Mouse (Mus musculus): ENCODE measurements around the gene Gm10184.
"Not testable (repeated sequence)": the region's sequence is repeated elsewhere in the genome, so short reads cannot be mapped to it uniquely, and the experiment has no call there.

Gm10184 gene

GRCm38 (mm10) chr17:89910349-89910748 is at the start of gene Gm10184:
Gm10184 (minus strand) TSS chr17:89910449.
- no peak for DNase-seq

- DNase-seq, result no peak
These were observed 23.7 kb upstream of the Gm10184 start for GRCm38 (mm10) chr17:89933950-89934349.

GRCm38 (mm10) chr17:89907686-89908085 is 2.6 kb downstream of the Gm10184 start:
- DNase-seq, result no peak

DNA sequence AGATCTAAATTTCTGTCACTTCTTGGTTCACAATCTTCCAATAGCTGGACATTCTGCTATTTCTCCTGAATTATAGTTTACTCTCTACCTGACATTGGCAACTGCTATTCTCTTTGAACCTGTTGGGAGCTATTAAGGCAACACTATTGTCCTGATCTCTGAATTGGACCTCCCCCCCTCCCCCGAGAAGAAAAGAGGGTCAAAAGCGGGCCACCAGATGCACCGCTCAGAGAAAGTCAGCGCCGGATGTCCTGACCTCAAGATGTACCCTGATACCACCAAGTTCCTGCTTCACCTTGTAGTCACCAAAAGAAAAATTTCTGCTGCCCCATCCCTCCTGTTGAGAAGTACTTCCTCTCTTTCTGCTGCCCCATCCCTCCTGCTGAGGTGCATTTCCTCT is 5.5 kb downstream of the Gm10184 start:
- DNase-seq, result not testable (repeated sequence)

GRCm38 (mm10) chr17:89902767-89903166 is 7.5 kb downstream of the Gm10184 start:
- no peak for DNase-seq

DNA sequence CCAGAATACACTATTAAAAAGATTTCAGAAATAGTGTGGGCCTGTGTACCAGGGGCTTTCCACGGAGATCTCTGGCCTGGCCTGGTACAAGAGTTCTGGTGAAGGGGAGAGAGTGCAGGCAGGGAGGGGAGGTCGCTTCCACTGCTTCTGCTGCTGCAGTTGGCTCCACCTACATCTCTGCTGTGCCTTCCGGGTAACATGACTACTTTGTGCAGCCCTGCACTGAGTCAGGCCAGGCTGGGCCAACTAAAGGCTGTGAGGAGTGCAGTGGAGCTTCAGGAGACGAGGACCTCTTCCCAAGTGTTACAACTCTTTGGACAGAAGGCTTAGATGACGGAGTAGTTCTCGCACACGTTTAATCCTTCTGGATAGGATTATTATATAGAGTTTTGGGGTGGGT is 9.6 kb downstream of the Gm10184 start:
- no peak for DNase-seq

DNA sequence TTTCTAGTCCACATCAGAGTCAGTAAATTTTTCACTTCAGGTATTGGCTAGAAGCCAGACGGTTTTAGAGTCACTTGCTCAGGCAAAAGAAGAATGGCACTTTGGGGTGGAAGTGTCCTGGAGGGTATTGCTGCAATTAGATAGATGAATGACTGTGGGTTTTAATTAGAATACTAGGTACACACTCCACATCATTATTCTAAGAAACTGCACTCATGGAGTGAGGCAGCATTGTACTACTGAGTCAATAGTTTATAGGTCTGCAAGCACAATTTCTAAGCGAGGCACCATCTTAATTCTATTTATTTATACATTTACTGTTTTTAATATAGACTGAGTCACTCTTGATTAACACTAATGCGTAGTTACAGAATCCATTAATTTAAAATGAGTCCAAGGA is 10.4 kb downstream of the Gm10184 start:
- DNase-seq, result no peak

DNA sequence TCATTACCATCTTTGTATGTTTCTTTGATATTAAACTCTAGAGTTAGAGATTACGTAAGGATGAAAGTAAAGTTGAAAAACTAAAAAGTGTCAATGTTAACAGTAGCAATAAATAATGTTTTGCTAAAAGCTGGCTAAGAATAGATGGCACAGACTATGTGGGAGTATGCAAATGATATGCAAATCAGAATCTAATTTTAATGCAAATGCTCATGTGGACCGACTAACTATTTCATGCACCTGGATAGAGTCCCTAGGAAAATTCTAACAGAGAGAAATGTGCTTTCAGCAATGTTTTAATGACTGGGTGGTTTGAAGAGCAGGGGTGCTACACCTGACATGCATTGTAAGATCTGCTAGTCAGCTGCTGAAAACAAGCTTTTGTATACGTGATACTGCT is 45.3 kb downstream of the Gm10184 start:
- no peak for DNase-seq
